Mouse (Mus musculus): ENCODE data around the gene Fignl1.

The Fignl1 gene

DNA sequence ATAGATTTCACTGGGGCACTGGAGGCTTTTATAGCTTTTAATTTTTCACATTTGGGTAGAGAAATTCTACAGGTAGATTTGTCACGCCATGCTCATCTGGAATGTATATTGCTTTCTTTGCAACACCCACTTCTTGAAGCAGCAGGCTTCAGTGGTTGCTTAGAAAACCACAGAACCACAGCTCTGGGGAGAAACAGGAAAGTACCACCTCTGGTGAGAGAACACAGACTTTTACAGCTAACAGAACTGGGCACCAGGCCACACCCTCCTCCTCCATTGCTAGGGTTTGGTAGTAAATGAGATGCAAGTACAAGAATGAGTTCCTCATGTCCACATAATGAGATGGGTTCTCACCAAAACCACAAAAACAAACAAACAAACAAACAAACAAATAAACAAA lies 42.7 kb downstream of the Fignl1 start:
- DNase-seq (ENCODE audit: low spot score), result no peak

DNA sequence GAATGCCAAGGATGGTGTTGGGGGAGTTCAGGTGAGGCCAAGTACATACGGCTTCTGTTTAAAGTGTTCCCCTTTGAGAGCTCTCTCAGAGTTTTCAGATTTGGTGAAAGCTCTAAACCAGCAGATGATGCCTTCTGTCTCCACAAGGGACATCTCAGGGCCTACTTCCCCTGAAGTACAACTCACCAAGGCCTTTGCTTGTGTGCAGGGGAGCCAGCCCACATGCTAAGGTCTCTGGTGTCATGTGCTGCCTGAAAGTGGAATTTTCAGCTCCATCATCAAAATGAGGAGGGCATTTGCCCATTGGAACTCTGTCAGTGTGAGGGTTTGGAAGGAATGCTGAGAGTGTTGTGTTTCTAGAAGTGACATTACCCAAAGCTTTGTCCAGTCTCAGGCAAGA lies 43.3 kb downstream of the Fignl1 start:
- DNase-seq (ENCODE audit: low spot score), result no peak

DNA sequence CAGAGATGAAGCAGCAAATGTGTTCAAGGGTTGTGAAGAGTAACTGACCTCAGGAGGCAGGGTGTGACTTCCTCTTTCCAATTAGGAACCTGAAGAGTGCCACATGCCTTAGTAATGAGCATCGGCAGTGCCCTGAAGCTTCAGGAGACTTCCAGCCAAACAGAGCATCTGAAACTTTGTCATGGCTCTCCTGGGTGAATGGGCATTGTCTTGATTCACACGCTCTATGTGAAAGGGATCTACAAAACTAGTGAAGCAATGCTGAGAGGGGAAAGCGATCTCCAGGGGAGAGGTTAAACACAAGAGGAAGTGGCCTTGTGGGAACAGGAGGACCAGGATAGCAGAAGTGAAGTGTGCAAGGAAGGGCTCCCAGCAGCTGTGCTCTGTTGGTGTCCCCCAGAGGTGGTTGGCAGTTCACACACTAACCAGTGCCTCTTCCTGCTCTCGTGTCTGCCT lies 45.5 kb downstream of the Fignl1 start:
- DNase-seq (ENCODE audit: low spot score), result no peak

DNA sequence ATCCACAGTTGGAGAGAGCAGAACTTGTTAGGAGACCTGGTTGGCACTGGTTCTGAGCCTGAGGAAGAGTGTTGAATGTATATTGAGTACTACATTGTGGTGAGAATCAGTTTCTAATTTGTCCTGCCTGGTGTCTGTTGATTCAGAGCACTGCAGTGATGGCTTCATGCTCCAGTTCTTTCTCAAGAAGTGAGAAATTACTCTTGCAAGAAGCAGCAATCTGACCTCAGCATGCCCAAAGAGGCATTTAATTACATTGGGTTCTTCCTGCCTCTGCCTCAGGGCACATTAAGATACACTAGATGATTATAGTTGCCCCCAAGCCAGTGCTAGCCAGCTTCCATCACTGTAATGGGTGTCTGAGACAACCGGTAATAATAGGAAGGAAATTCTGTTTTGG lies 49.9 kb downstream of the Fignl1 start:
- DNase-seq (ENCODE audit: low spot score), result no peak

DNA sequence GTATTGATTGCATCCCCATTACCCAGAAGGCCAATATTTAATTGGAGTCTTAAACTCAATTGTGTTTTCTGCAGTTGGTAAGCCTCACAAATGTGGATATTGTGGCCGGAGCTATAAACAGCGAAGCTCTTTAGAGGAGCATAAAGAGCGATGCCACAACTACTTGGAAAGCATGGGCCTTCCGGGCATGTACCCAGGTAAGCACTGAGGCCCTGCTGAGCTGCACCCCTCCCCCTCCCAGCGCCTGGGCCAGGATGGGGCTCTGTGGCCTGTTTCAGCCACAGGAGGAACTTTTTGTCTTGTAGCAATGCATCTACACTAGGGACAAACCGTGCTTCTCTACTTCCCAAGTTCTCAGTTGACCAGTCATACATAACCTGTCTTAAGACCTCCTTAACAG lies 50.6 kb downstream of the Fignl1 start:
- no peak for DNase-seq (ENCODE audit: low spot score)

DNA sequence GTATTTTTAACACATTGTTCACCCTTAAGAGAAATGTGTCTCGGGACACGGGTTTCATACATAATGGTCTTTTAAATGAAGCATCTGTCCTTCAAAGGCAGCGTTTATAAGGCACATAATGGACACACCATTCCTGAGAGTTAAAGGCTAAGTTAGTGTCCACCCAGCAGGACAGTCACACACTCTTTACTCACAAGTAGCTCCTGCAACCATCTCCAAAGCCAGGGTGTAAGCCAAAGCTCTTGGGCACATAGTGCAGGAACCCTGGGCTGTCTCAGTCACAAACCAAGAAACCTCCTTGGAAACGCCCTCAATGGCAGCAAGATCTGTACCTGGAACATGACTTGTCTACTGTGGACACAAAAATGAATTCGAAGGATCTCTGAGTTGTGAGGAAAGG lies 55.9 kb downstream of the Fignl1 start:
- DNase-seq (ENCODE audit: low spot score), result no peak

DNA sequence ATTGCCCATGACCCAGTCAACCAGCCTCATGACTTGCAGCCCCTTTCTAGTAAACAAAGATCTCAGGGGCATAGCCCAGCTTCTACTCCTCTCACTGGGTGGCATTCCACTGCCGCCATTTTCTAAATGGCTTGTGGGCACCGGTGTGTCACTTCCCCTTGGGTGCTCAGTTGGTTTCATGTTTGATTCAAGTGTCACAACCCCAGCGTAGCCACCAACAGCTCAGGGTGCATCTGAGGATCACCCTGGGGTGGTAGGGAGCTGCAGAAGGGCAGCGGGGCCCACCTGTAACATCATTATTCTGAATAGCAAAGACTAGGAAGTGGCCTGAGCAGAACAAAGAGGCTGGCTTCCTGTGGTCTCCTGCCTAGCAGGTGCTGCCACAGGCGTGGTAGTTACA lies 57.7 kb downstream of the Fignl1 start:
- no peak for DNase-seq (ENCODE audit: low spot score)

DNA sequence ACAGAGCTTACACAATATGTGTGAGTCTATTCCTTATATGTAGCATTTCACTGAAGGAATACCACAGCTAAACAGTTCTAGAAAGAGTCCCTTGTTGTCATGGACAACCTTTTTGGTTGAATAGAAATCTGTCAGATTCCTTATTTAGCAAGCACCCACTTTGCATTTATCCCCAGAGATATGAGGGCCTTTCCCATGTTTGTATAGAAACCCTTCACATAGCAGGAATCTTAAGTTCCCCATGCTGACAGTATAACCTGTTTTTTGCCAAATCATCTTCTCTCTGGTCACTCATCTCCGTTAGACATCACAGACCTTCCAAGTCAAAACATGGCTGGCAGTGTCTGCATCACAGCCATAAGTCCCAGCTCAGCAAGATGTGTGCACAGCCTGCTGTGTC lies 64.5 kb downstream of the Fignl1 start:
- no peak for DNase-seq (ENCODE audit: low spot score)

DNA sequence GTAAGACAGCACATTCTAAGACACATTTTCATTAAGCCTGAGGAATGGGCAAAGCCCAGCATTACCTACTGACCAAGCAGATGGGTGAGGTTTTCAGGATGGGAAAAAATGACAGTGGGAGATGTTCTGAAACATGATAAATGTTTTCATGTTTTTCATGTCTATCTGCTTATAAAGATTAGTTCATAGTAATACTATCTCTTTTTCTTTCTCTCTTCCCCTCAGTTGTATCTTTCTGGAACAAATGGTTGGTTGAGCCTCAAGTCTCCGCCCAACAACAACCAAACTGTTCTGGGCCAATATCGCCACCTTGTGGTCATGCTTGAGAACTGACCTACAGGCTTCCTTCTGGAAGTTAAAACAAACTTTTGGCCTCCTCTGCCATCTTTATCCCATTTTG lies 66.1 kb downstream of the Fignl1 start:
- no peak for DNase-seq (ENCODE audit: low spot score)

DNA sequence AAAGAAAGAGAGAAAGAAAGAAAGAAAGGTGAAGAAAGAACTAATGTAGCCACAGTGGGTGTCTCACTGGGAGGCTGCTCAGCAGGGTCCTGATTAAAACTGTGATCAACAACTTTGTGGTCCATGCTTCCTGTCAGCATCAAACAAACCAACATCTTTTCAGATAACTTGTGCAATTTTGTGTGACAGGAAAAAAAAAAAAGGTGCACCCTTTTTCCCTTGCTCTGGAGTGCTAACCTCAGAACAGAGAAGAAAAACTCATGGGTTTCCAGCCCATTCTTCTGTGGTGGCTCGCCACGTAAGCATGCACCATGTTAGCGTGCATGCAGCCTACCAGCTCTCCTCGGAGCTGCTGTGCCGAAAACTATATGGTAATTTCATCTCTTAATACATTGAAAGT lies 67.2 kb downstream of the Fignl1 start:
- DNase-seq (ENCODE audit: low spot score), result no peak

DNA sequence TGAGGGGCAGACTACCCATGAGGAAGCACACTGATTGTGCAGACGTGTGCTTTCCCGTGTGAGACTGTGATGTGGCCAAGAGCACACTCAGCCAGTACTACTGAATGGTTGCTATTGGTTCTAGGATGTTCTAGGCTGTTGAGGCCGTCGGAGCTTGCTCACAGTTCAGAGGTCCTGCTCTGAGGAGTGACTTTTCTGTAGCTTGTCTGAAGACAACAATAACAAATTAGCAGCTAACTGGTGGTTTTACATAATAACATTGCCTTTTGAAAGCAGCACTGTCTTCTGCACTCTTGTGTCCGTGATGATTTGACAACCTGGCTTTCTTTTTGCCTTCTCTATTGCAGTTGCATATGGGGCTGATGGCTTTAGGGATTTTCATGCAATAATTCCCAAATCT lies 68.2 kb downstream of the Fignl1 start:
- no peak for DNase-seq (ENCODE audit: low spot score)

DNA sequence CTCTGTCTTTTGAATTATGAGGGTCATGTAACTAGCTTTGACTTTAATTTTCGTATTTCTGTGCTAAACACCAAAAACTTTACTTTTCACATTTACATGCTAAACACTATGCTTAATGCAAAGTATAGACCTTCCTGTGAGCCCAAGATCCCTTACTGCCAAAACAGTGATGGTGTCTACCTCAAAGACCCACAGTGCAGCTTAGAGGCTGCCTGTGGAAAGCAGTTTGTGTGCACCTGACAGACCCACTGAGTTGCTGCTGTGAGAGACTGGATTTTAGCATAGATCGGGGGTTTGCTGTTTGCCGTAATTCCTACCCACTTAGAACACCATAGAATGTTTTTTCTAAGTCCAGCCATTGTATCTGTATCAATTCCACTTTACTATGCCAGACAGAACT lies 69.7 kb downstream of the Fignl1 start:
- DNase-seq (ENCODE audit: low spot score), result no peak

DNA sequence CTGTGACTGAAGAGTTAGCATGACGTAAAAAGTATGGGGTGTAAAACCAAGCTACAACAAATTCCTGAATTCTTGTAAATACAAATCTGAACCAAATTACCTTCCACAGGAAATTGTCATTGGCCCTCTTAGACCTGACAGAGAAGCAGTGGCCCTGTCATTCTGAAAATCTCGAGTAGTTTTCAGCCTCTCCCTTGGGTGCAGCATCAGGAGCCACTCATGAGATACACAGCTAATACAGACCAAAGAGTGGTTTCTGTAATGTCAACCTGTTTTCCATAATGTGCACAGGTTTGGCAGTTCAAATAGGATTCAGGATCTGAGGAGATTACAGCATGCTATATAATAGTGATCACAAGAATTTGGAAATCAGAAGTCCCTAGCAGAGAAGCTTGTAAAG lies 71.2 kb downstream of the Fignl1 start:
- no peak for DNase-seq (ENCODE audit: low spot score)

All from yolk sac, embryonic 10.5 days (tissue).